Mouse (Mus musculus) monocyte, adult 2 months (primary cell): Measurements from ENCODE around the gene Cbx1.

Experiments
- DNase-seq, 2 experiments: peaks; one replicate each; pipeline ENCODE4 v3.0.0; 2022; ENCODE audit warnings: low spot score in 2 of 2, low read depth in 1 of 2

The Cbx1 gene

GRCm38 (mm10) chr11:96788871-96789795, at the start of gene Cbx1:
Cbx1 (plus strand) TSS chr11:96789127.
- DNase-seq: peak; percentile 67 to 83

DNA sequence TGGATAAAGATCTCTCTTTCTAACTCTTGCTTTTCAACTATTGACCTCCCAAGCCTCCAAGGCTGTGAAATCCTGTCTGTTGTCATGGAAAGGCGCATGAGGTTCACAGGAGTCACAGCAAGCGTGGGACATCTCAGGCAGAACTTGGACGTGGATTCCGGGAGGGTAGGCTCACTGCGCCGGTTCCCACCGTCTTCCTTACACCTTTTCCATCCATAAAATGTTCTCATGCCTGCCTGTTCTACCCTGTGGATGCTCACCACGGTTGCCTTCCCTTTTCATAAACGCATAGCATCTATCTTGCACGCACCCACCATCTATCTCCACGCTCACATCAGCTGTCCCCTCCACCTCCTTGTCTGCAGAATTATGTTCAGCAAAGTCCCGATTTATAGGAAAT, 48.1 kb upstream of the Cbx1 start:
- no peak for DNase-seq

DNA sequence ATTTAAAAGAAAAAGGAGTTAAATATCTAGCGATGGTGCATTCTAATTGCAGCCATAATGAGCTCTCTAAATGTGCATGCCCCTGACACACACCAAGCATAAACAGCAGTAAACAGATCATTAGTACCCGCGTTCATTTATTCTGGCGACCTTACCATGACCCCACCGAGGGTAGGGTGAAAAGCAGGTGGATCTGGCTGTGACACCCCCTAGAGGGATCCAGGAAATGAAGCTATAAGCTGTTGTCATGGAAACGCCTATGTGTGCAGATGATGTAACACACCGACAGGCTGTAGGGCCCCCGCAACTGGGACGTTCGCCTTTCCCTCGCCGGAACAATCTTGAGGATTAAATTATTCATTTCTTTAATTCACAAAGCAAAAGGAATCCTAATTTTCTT, 46.9 kb upstream of the Cbx1 start:
- DNase-seq: no peak

DNA sequence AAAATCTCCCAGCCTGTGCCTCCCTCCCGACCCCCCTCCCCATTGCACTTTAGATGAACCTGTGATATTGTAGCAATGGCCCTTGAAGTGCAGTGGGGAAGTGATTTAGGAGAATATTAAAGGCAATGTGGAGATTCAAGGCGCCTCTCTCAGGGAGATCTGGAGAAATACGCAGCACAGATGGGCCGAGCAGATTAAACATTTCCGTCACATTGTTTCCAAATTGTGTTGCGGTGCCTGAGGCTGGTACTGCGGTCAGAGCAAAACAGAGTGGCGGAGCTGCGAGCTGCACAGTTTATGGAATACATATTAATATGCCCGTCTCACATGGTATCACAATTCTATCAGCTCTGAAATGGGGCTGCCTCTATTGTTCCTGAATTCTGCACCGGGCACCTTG, 45.9 kb upstream of the Cbx1 start:
- no peak for DNase-seq

DNA sequence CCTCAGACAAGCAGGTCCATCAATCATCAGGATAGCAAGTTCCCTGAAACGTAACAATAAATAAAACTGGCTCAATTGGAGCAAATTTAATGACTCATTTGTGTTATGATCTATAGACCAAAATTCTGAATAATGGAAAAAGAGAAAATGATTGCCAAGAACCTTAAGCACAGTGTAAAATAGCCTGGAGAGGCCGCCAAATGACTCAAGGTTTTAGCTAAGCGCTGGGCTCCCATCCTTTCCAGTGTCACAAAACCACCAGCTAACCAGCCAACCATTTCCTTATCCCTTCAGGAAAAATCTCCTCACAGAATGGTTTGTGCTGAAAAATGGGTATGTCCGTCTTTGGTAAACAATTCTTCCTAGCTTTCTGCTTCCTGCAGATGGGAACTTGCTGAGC, 45.0 kb upstream of the Cbx1 start:
- no peak for DNase-seq

DNA sequence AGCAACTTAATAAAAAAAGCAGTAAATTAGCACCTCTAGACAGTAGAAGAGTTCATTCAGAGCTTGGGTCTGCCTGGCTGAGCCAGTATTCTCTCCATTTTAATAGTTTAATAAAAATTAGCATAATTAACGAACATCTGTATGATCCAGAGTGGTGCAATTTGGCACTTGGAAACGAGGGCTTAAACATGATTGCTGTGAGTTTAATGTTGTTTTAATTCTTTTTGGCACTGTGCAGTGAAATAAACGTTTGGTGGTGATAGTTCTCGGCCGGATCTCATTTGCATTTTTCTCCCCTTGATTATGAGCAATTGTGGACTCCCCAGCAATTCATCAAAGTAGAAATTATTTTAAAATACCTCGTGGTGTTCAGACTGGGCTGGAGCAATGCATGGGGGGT, 42.3 kb upstream of the Cbx1 start:
- no peak for DNase-seq

DNA sequence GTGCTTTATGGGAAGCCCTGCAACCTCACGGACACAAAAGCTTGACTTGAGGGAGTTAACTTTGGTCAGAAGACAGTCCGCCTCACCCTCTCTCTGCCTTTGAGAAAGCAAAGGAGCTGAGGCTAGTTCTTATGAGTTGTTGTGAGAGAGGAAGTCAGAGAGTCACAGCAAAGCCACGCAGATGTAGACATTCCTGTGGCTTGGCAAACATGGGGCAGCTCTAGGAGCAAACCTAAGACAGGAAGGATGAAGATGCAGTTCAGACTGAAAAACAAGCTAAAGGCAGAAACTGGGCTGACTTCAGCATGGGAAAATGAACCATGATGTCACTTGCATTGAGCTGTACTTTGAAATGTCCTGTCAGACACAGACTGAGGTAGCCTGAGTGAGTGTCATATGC, 41.4 kb upstream of the Cbx1 start:
- DNase-seq: no peak

GRCm38 (mm10) chr11:96755298-96755697, 33.6 kb upstream of the Cbx1 start:
- no peak for DNase-seq

DNA sequence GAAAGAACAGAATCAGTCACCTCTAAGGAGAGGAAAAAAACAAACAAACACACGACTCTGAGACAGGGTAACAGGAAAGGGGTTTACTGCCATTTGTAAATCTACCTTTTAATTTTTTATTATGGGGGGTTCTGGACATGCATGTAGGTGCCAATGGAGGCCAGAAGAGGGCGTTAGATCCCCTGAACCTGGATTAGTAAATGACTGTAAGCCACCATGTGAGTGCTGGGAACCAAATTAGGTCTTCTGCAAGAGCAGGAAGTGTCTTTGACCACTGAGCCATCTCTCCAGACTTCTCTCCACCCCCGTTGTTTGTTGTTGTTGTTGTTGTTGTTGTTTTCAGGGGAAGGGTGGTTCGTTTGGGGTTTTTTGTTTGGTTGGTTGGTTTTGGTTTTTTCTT, 31.5 kb upstream of the Cbx1 start:
- no peak for DNase-seq

DNA sequence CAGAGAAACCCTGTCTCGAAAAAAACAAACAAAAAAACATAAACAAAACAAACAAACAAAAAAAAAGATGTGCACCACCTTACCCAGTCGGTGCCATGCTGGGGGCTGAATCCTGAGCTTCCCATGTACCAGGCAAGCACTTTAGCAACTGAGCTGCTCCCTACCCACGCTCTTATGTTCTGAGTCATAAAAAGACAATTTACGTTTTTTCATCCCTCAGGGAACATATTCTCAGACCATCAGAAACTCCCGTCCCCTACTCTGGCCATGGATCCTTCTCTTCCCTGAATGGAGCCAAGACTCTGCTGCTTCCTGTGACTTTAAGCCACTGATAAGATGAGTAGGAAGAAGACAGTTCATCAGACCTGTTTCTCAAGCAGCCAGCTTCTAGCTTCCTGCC, 30.5 kb upstream of the Cbx1 start:
- no peak for DNase-seq

- peak in 1 of 2 experiments; percentile 28 for DNase-seq
These were observed 28.9 kb upstream of the Cbx1 start for GRCm38 (mm10) chr11:96760042-96760441.

- DNase-seq: no peak
These were observed 26.9 kb upstream of the Cbx1 start for GRCm38 (mm10) chr11:96761984-96762383.

DNA sequence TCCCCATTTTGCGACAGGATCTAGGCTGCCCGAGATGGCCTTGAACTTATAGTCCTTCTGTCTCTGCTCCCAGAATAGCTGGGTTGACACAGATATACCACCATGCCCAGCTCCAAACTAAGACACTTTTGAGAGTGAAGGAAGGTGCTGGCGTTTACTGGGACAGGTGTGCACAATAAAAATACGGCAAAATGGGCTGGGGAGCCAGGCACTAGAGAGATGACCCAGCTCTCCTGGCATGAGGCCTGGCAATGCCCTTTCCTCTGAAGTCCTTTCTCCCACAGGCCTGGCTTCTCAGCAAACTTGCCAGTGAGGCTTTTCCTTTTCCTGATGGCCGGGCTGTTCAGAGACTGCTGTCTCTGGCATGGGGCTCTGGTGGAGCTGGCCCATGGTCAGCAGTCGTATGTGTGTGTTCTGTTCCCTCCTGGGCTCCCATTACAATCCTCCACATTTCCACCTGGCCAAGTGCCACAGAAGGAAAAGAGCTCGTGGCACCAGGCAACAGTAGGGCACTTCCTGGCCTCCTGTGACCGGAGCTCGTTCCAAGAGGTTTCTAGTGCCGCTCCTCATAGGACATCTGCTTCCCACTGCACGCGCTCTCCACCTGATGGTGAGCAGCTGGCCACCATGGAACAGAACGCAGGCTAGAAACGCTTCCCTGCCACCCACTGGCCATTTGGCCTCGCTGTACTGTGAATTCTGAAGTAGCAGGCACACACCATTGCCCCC, 26.0 kb upstream of the Cbx1 start:
- DNase-seq: no peak

- DNase-seq: no peak
These were observed 24.2 kb upstream of the Cbx1 start for GRCm38 (mm10) chr11:96764511-96765350.

GRCm38 (mm10) chr11:96765645-96766044, 23.3 kb upstream of the Cbx1 start:
- peak; percentile 22 to 53 for DNase-seq

DNA sequence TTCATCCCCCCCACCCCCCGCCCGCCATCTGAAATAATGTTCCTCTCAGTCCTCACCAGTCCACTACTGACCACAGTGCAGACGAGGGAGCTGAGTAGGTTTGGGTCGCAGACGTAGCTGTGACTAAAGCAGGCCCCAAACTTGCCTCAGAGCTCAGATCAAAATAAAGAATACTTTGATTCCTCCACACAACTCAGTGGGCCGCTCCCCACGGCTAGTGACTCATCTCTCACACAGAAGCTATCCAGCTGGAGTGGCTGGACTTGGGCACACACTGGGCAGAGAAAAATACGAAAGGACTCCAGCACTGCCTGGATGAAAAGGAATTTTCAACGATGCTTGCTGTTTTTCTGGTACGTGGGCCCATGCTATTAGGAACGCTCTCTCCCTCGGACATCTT, 22.4 kb upstream of the Cbx1 start:
- no peak for DNase-seq

DNA sequence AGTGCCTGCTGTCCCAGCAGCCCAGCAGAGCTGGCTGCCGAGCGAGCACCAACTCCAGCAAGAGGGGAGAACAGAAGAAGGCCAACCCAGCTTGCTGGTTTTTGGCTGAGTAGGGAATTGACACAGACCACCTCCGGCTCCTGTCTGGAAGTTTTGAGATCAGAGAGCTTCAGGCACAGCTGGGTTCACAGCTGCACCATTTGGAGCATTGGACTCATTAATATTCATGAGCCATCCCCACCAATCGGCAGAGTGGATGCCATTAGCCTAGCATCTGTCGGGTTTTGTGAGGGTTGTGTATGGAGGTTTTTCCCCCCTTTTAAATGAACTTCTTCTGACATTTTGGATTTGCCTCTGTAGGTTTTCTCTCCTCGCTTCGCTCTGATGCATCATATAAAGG, 21.8 kb upstream of the Cbx1 start:
- no peak for DNase-seq

GRCm38 (mm10) chr11:96768240-96768639, 20.7 kb upstream of the Cbx1 start:
- DNase-seq: no peak

- DNase-seq: no peak
These were observed 17.5 kb upstream of the Cbx1 start for GRCm38 (mm10) chr11:96771274-96771975.

- no peak for DNase-seq
These were observed 16.5 kb upstream of the Cbx1 start for GRCm38 (mm10) chr11:96772413-96772812.

- DNase-seq: no peak
These were observed 14.4 kb upstream of the Cbx1 start for GRCm38 (mm10) chr11:96774536-96774935.
